Mouse (Mus musculus) embryonic fibroblast, embryonic 13.5 days (primary cell): ENCODE results near the gene Ucn3.

Source experiments
- CTCF ChIP-seq: IDR thresholded peaks from 2 replicates; pipeline ENCODE4 v1.5.1; 2011; ENCODE audit warnings: mild to moderate bottlenecking, control low read depth, low read length, moderate library complexity, borderline replicate concordance; ENCODE audit not compliant: insufficient read depth
- POLR2A ChIP-seq: IDR thresholded peaks from 2 replicates; pipeline ENCODE4 v1.6.1; 2011; ENCODE audit warnings: low read depth, mild to moderate bottlenecking, control low read depth, low read length, moderate library complexity

GRCm38 (mm10) chr13:3949477-3949876 lies 4.3 kb upstream of the Ucn3 start:
- no peak for TF ChIP-seq CTCF
- no peak for TF ChIP-seq POLR2A
